Mouse (Mus musculus) heart, postnatal 4 days (tissue): Measurements from ENCODE around the gene Kpnb1. TPM values are rescaled to one million over a fixed set of nuclear protein-coding genes. Genes with fewer than 3 reads are reported as not detected.
A peak's percentile ranks its signal among the peaks of the same experiment; 100 is the strongest.

Source experiments
- DNase-seq: peaks from one replicate; pipeline ENCODE4 v3.0.0; 2021
- total RNA-seq, 2 experiments: library from RNA; stranded (reverse); gene quantifications; 2 replicates each; pipeline ENCODE4 v1.2.3; 2021

Kpnb1 gene
- total RNA-seq, 2 experiments from 2014 or later: 160 to 162 TPM

GRCm38 (mm10) chr11:97140811-97141210 is 46.9 kb downstream of the Kpnb1 start:
- DNase-seq: no peak

- DNase-seq: no peak
Measured at GRCm38 (mm10) chr11:97139256-97139655, 48.4 kb downstream of the Kpnb1 start.

- DNase-seq: peak; percentile 45
Measured at GRCm38 (mm10) chr11:97138554-97139226, 49.0 kb downstream of the Kpnb1 start.

- DNase-seq: no peak
Measured at GRCm38 (mm10) chr11:97133270-97133669, 54.4 kb downstream of the Kpnb1 start.

GRCm38 (mm10) chr11:97132185-97132584 is 55.5 kb downstream of the Kpnb1 start:
- DNase-seq: no peak

- DNase-seq: no peak
Measured at GRCm38 (mm10) chr11:97131683-97132082, 56.0 kb downstream of the Kpnb1 start.

GRCm38 (mm10) chr11:97130318-97130717 is 57.4 kb downstream of the Kpnb1 start:
- DNase-seq: no peak

GRCm38 (mm10) chr11:97128956-97129355 is 58.7 kb downstream of the Kpnb1 start:
- DNase-seq: no peak

GRCm38 (mm10) chr11:97127470-97128223 is 60.0 kb downstream of the Kpnb1 start:
- DNase-seq: no peak

- DNase-seq: peak; percentile 42
Measured at GRCm38 (mm10) chr11:97126645-97127468, 60.8 kb downstream of the Kpnb1 start.

- no peak for DNase-seq
Measured at GRCm38 (mm10) chr11:97124266-97125036, 63.2 kb downstream of the Kpnb1 start.

GRCm38 (mm10) chr11:97123282-97123890 is 64.3 kb downstream of the Kpnb1 start:
- no peak for DNase-seq

- no peak for DNase-seq
Measured at GRCm38 (mm10) chr11:97120641-97121040, 67.0 kb downstream of the Kpnb1 start.

GRCm38 (mm10) chr11:97120221-97120620 is 67.5 kb downstream of the Kpnb1 start:
- DNase-seq: no peak

GRCm38 (mm10) chr11:97115797-97116196 is 71.9 kb downstream of the Kpnb1 start:
- DNase-seq: no peak

- no peak for DNase-seq
Measured at GRCm38 (mm10) chr11:97114671-97115601, 72.7 kb downstream of the Kpnb1 start, which contains the start of gene Tbx21. TSS of gene Tbx21 (minus strand) at chr11:97115331.

GRCm38 (mm10) chr11:97112519-97113125 is 75.1 kb downstream of the Kpnb1 start:
- no peak for DNase-seq
